Mouse (Mus musculus): ENCODE results near the gene Ttc39a.

DNA sequence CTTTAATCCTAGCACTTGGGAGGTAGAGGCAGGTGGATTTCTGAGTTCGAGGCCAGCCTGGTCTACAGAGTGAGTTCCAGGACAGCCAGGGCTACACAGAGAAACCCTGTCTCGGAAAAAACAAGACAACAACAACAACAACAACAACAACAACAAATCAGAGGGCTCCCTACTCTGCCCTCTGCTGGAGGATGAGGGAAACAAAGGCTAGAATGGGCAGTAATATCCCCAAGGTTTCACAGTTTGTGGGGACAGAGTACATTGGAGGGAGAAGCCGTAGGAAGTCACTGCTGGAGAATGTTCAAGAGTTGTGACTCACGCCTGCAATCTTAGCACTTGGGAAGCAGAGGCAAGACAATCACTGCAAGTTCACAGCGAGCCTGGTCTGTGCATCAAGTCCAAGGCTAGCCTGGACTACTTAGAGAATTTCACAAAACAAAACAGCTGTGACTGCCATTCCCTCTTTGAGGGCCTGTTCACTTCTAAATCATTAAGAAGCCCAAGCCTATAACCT, 5.2 kb upstream of the Ttc39a start:
- TF ChIP-seq MEF2A (IDR thresholded peaks at IDR 0.05; ENCODE audit: borderline replicate concordance, low read depth, low read length), result no peak
- peak; percentile 13 to 29; a peak in 1 of 4 replicates for TF ChIP-seq CTCF (conservative IDR thresholded peaks at IDR 0.05 in 1 of 2, IDR thresholded peaks at IDR 0.05 in 1 of 2; ENCODE audit: low read depth in 2 of 2, low read length in 2 of 2)
- TF ChIP-seq POLR2AphosphoS2 (IDR thresholded peaks at IDR 0.05; ENCODE audit: low read depth, low read length), result no peak
- no peak for TF ChIP-seq USF1 (IDR thresholded peaks at IDR 0.05; ENCODE audit: low read depth, low read length)
- no peak for TF ChIP-seq ETS1 (conservative IDR thresholded peaks at IDR 0.05; ENCODE audit: low read depth, low read length)
- TF ChIP-seq POLR2A (IDR thresholded peaks at IDR 0.05; ENCODE audit: low read depth, low read length), result no peak
- TF ChIP-seq BHLHE40 (IDR thresholded peaks at IDR 0.05; ENCODE audit: low read depth, low read length), result no peak
- TF ChIP-seq KAT2A (IDR thresholded peaks at IDR 0.05; ENCODE audit: insufficient replicate concordance, low read length), result no peak
- TF ChIP-seq CHD1 (IDR thresholded peaks at IDR 0.05; ENCODE audit: low read depth, low read length), result no peak
- no peak for TF ChIP-seq ZC3H11A (IDR thresholded peaks at IDR 0.05; ENCODE audit: low read depth, low read length)
- no peak for TF ChIP-seq CHD2 (IDR thresholded peaks at IDR 0.05; ENCODE audit: low read length)
- TF ChIP-seq ZKSCAN1 (IDR thresholded peaks at IDR 0.05; ENCODE audit: borderline replicate concordance, low read depth, low read length), result no peak
- TF ChIP-seq ZNF384 (IDR thresholded peaks at IDR 0.05; ENCODE audit: low read depth, low read length), result no peak
- TF ChIP-seq RAD21 (IDR thresholded peaks at IDR 0.05; ENCODE audit: low read depth, low read length), result no peak

All from CH12.LX (cell line).